Mouse (Mus musculus): Measurements from ENCODE around the gene Soga3. TPM values are rescaled to one million over a fixed set of nuclear protein-coding genes. Genes with fewer than 3 reads are reported as not detected.

The Soga3 gene
- polyA plus RNA-seq (2015; fragmentation: Nextera tagmentation; extraction: Ambion mirVana): 2.1 and 2.7 TPM in 2 replicates

GRCm38 (mm10) chr10:29143566-29144335 lies at the start of gene Soga3:
Soga3 (plus strand) TSS chr10:29143839.
- no peak within 1 kb of the TSS for H3K27ac ChIP-seq (ENCODE audit: low read length)
- H3K36me3 ChIP-seq (ENCODE audit: control insufficient read depth, insufficient read depth, low read length): no peaks in the 10 kb centered on the region
- peaks cover 41% of the 10 kb centered on the region for H3K27me3 ChIP-seq (ENCODE audit: control insufficient read depth, insufficient read depth, low read length)
- no peaks in the 10 kb centered on the region for H3K9me3 ChIP-seq (replicated peaks; ENCODE audit: control insufficient read depth, low read length)
- H3K4me3 ChIP-seq (replicated peaks; ENCODE audit: low read length): peak within 1 kb of the TSS; percentile 25
- H3K9ac ChIP-seq (ENCODE audit: low read length): no peak within 1 kb of the TSS
- H3K4me1 ChIP-seq (ENCODE audit: control insufficient read depth, insufficient read depth, low read length): peaks cover 11% of the 10 kb centered on the region
- 1% methylated on average over 34 of the region's 34 CpGs for WGBS
- ATAC-seq (ENCODE audit: insufficient read depth, low FRiP score): 0 out of 2 replicates have a peak, but pooled peaks have one; percentile 34
- peak within 1 kb of the TSS; percentile 43 for H3K4me2 ChIP-seq (ENCODE audit: low read depth, low read length)

- Histone ChIP-seq H3K36me3 (ENCODE audit: control insufficient read depth, insufficient read depth, low read length) (no peaks in the 10 kb centered on the region), H3K4me1 (ENCODE audit: control insufficient read depth, insufficient read depth, low read length) (no peaks in the 10 kb centered on the region), H3K9me3 (replicated peaks; ENCODE audit: control insufficient read depth, low read length) (no peaks in the 10 kb centered on the region), H3K27me3 (ENCODE audit: control insufficient read depth, insufficient read depth, low read length) (no peaks in the 10 kb centered on the region), H3K4me3 (replicated peaks; ENCODE audit: low read length) (no peak overlapping the region), H3K4me2 (ENCODE audit: low read depth, low read length) (no peak overlapping the region), H3K9ac (ENCODE audit: low read length) (no peak overlapping the region), H3K27ac (ENCODE audit: low read length) (no peak overlapping the region)
- no peak for ATAC-seq (ENCODE audit: insufficient read depth, low FRiP score)
- 11% methylated on average over 4 of the region's 4 CpGs for WGBS
These were observed 36.7 kb upstream of the Soga3 start for GRCm38 (mm10) chr10:29106962-29107361.

GRCm38 (mm10) chr10:29142556-29143105 lies 1.0 kb upstream of the Soga3 start:
- Histone ChIP-seq H3K4me1 (ENCODE audit: control insufficient read depth, insufficient read depth, low read length) (peaks cover 10% of the 10 kb centered on the region), H3K27me3 (ENCODE audit: control insufficient read depth, insufficient read depth, low read length) (peaks cover 29% of the 10 kb centered on the region), H3K4me3 (replicated peaks; ENCODE audit: low read length) (no peak overlapping the region), H3K27ac (ENCODE audit: low read length) (no peak overlapping the region), H3K4me2 (ENCODE audit: low read depth, low read length) (no peak overlapping the region), H3K9ac (ENCODE audit: low read length) (no peak overlapping the region), H3K36me3 (ENCODE audit: control insufficient read depth, insufficient read depth, low read length) (no peaks in the 10 kb centered on the region), H3K9me3 (replicated peaks; ENCODE audit: control insufficient read depth, low read length) (no peaks in the 10 kb centered on the region)
- 26% methylated on average over 7 of the region's 7 CpGs for WGBS
- ATAC-seq (ENCODE audit: insufficient read depth, low FRiP score): no peak

- no peak overlapping the region for H3K4me2 ChIP-seq (ENCODE audit: low read depth, low read length)
- H3K36me3 ChIP-seq (ENCODE audit: control insufficient read depth, insufficient read depth, low read length): no peaks in the 10 kb centered on the region
- no peak for ATAC-seq (ENCODE audit: insufficient read depth, low FRiP score)
- WGBS: 26% methylated on average over 12 of the region's 12 CpGs
- no peak overlapping the region for H3K4me3 ChIP-seq (replicated peaks; ENCODE audit: low read length)
- H3K27me3 ChIP-seq (ENCODE audit: control insufficient read depth, insufficient read depth, low read length): peaks cover 46% of the 10 kb centered on the region
- H3K9me3 ChIP-seq (replicated peaks; ENCODE audit: control insufficient read depth, low read length): no peaks in the 10 kb centered on the region
- H3K4me1 ChIP-seq (ENCODE audit: control insufficient read depth, insufficient read depth, low read length): peaks cover 11% of the 10 kb centered on the region
- no peak overlapping the region for H3K27ac ChIP-seq (ENCODE audit: low read length)
- no peak overlapping the region for H3K9ac ChIP-seq (ENCODE audit: low read length)
These were observed 1.2 kb downstream of the Soga3 start for GRCm38 (mm10) chr10:29144612-29145405.

- no peak for ATAC-seq (ENCODE audit: insufficient read depth, low FRiP score)
These were observed 2.7 kb downstream of the Soga3 start for GRCm38 (mm10) chr10:29146198-29146857.

GRCm38 (mm10) chr10:29146858-29147640 lies 3.4 kb downstream of the Soga3 start:
- peaks cover 46% of the 10 kb centered on the region for H3K27me3 ChIP-seq (ENCODE audit: control insufficient read depth, insufficient read depth, low read length)
- peak; percentile 93 for ATAC-seq (ENCODE audit: insufficient read depth, low FRiP score)
- H3K4me2 ChIP-seq (ENCODE audit: low read depth, low read length): peak overlapping the region; percentile 86

More at GRCm38 (mm10) chr10:29146198-29146857, 2.7 kb downstream of the Soga3 start:
- WGBS: 1% methylated on average over 22 of the region's 22 CpGs
- H3K27ac ChIP-seq (ENCODE audit: low read length): no peak overlapping the region
- H3K9me3 ChIP-seq (replicated peaks; ENCODE audit: control insufficient read depth, low read length): no peaks in the 10 kb centered on the region
- peak overlapping the region; percentile 57 for H3K4me3 ChIP-seq (replicated peaks; ENCODE audit: low read length)
- no peak overlapping the region for H3K9ac ChIP-seq (ENCODE audit: low read length)
- peaks cover 46% of the 10 kb centered on the region for H3K27me3 ChIP-seq (ENCODE audit: control insufficient read depth, insufficient read depth, low read length)
- no peaks in the 10 kb centered on the region for H3K36me3 ChIP-seq (ENCODE audit: control insufficient read depth, insufficient read depth, low read length)
- peaks cover 11% of the 10 kb centered on the region for H3K4me1 ChIP-seq (ENCODE audit: control insufficient read depth, insufficient read depth, low read length)
- peak overlapping the region; percentile 86 for H3K4me2 ChIP-seq (ENCODE audit: low read depth, low read length)

GRCm38 (mm10) chr10:29147641-29147990 lies 4.0 kb downstream of the Soga3 start:
- Histone ChIP-seq H3K27me3 (ENCODE audit: control insufficient read depth, insufficient read depth, low read length) (peaks cover 46% of the 10 kb centered on the region), H3K4me3 (replicated peaks; ENCODE audit: low read length) (peak overlapping the region; percentile 57), H3K27ac (ENCODE audit: low read length) (no peak overlapping the region), H3K36me3 (ENCODE audit: control insufficient read depth, insufficient read depth, low read length) (no peaks in the 10 kb centered on the region), H3K4me2 (ENCODE audit: low read depth, low read length) (peak overlapping the region; percentile 86), H3K4me1 (ENCODE audit: control insufficient read depth, insufficient read depth, low read length) (peaks cover 11% of the 10 kb centered on the region), H3K9me3 (replicated peaks; ENCODE audit: control insufficient read depth, low read length) (no peaks in the 10 kb centered on the region), H3K9ac (ENCODE audit: low read length) (peak overlapping the region; percentile 31; the same call in 1 of the 2 replicates)
- 3% methylated on average over 12 of the region's 12 CpGs for WGBS
- no peak for ATAC-seq (ENCODE audit: insufficient read depth, low FRiP score)

More at GRCm38 (mm10) chr10:29146858-29147640, 3.4 kb downstream of the Soga3 start:
- Histone ChIP-seq H3K9ac (ENCODE audit: low read length) (peak overlapping the region; percentile 31; the same call in 1 of the 2 replicates), H3K36me3 (ENCODE audit: control insufficient read depth, insufficient read depth, low read length) (no peaks in the 10 kb centered on the region), H3K9me3 (replicated peaks; ENCODE audit: control insufficient read depth, low read length) (no peaks in the 10 kb centered on the region), H3K4me1 (ENCODE audit: control insufficient read depth, insufficient read depth, low read length) (peaks cover 11% of the 10 kb centered on the region), H3K4me3 (replicated peaks; ENCODE audit: low read length) (peak overlapping the region; percentile 57), H3K27ac (ENCODE audit: low read length) (no peak overlapping the region)
- WGBS: under 1% methylated on average over 64 of the region's 65 CpGs

GRCm38 (mm10) chr10:29148076-29148475 lies 4.4 kb downstream of the Soga3 start:
- WGBS: 1% methylated on average over 21 of the region's 21 CpGs
- H3K9me3 ChIP-seq (replicated peaks; ENCODE audit: control insufficient read depth, low read length): no peaks in the 10 kb centered on the region
- no peaks in the 10 kb centered on the region for H3K36me3 ChIP-seq (ENCODE audit: control insufficient read depth, insufficient read depth, low read length)
- H3K27me3 ChIP-seq (ENCODE audit: control insufficient read depth, insufficient read depth, low read length): peaks cover 46% of the 10 kb centered on the region
- no peak for ATAC-seq (ENCODE audit: insufficient read depth, low FRiP score)
- peaks cover 11% of the 10 kb centered on the region for H3K4me1 ChIP-seq (ENCODE audit: control insufficient read depth, insufficient read depth, low read length)
- peak overlapping the region; percentile 86 for H3K4me2 ChIP-seq (ENCODE audit: low read depth, low read length)
- H3K4me3 ChIP-seq (replicated peaks; ENCODE audit: low read length): peak overlapping the region; percentile 57
- no peak overlapping the region for H3K27ac ChIP-seq (ENCODE audit: low read length)
- H3K9ac ChIP-seq (ENCODE audit: low read length): no peak overlapping the region
